Mouse (Mus musculus) embryo, embryonic 10.5 days (tissue): ENCODE results near the gene Ascc1.

Source experiments
- DNase-seq: peaks from one replicate; pipeline ENCODE4 v3.0.0-alpha.2; 2015; ENCODE audit warnings: low spot score

Ascc1 gene

GRCm38 (mm10) chr10:60002673-60003212 lies at the start of gene Ascc1, which contains the start of gene Anapc16:
Ascc1 (plus strand) TSS chr10:60002805.
Anapc16 (minus strand) TSS chr10:60003135.
- peak; percentile 97 for DNase-seq

- DNase-seq = no peak
Observed at GRCm38 (mm10) chr10:59953564-59954039, 49.0 kb upstream of the Ascc1 start.

- DNase-seq = no peak
Observed at GRCm38 (mm10) chr10:59956681-59957080, 45.9 kb upstream of the Ascc1 start.

GRCm38 (mm10) chr10:59957171-59958149 lies 45.1 kb upstream of the Ascc1 start:
- DNase-seq = no peak

GRCm38 (mm10) chr10:59958458-59958857 lies 44.1 kb upstream of the Ascc1 start:
- DNase-seq = no peak

GRCm38 (mm10) chr10:59959517-59959916 lies 43.1 kb upstream of the Ascc1 start:
- DNase-seq = no peak

GRCm38 (mm10) chr10:59963609-59964008 lies 39.0 kb upstream of the Ascc1 start:
- no peak for DNase-seq

GRCm38 (mm10) chr10:59964504-59965361 lies 37.9 kb upstream of the Ascc1 start:
- peak; percentile 85 for DNase-seq

- no peak for DNase-seq
Observed at GRCm38 (mm10) chr10:59965362-59965695, 37.3 kb upstream of the Ascc1 start.

- DNase-seq = peak; percentile 74
Observed at GRCm38 (mm10) chr10:59965788-59966187, 36.8 kb upstream of the Ascc1 start.

GRCm38 (mm10) chr10:59966743-59967142 lies 35.9 kb upstream of the Ascc1 start:
- no peak for DNase-seq

GRCm38 (mm10) chr10:59967309-59967942 lies 35.2 kb upstream of the Ascc1 start:
- DNase-seq = no peak

- DNase-seq = peak; percentile 89
Observed at GRCm38 (mm10) chr10:59969821-59970449, 32.7 kb upstream of the Ascc1 start.

GRCm38 (mm10) chr10:59970450-59971062 lies 32.0 kb upstream of the Ascc1 start:
- peak; percentile 50 for DNase-seq

GRCm38 (mm10) chr10:59971813-59972212 lies 30.8 kb upstream of the Ascc1 start:
- no peak for DNase-seq

- DNase-seq = no peak
Observed at GRCm38 (mm10) chr10:59972534-59972933, 30.1 kb upstream of the Ascc1 start.

GRCm38 (mm10) chr10:59972999-59973398 lies 29.6 kb upstream of the Ascc1 start:
- no peak for DNase-seq

- DNase-seq = no peak
Observed at GRCm38 (mm10) chr10:59973400-59973799, 29.2 kb upstream of the Ascc1 start.

GRCm38 (mm10) chr10:59974191-59974664 lies 28.4 kb upstream of the Ascc1 start:
- DNase-seq = peak; percentile 73

- no peak for DNase-seq
Observed at GRCm38 (mm10) chr10:59974786-59975185, 27.8 kb upstream of the Ascc1 start.

- DNase-seq = no peak
Observed at GRCm38 (mm10) chr10:59977141-59977540, 25.5 kb upstream of the Ascc1 start.
